Mouse (Mus musculus): ENCODE measurements around the gene Muc1.
A peak's percentile ranks its signal among the peaks of the same experiment; 100 is the strongest.
"Not testable (repeated sequence)": the region's sequence is repeated elsewhere in the genome, so short reads cannot be mapped to it uniquely, and the experiment has no call there.

Muc1 gene

GRCm38 (mm10) chr3:89209731-89210130, 19.1 kb upstream of the Muc1 start:
- DNase-seq (ENCODE audit: low spot score), result no peak

DNA sequence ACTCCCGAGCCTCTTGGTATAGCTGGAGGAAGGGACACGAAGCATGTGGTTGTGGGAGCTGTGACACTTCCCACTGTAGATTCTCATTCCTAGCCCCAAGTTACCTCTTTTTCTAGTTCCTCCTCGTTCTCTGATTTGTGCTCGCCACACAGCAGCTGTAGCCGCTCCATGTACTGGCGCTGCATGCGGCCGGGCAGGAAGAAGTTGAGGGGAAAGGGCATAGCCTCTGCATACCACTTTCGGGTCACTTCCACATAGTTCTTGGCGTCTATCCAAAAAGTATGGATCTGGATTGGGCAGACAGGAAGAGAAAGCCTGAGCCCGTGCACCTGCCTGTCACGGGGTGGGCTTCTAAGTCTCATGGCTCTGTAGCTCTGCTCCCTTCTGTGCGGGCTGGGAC, 18.7 kb upstream of the Muc1 start:
- DNase-seq (ENCODE audit: low spot score), result peak; percentile 44

DNA sequence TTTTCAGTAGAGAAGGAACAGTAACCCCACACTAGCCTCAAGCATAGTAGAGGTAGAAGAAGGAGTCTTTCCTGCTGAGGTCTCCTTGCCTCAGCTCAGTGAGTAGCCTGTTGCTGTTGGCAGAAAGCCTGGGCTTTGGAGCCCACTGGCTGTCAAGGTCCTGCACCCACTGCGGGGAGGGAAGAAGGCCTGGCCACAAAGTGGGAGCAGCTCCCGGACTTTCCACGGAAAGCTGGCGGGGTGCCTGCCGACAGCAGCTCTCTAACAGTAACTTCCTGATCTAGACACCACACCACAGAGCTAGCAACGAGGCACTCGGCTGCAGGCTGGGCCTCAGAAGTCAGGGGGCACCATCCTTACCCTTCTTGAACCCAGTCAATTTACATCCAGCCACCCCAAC, 18.1 kb upstream of the Muc1 start:
- DNase-seq (ENCODE audit: low spot score), result peak; percentile 27

- DNase-seq (ENCODE audit: low spot score), result peak; percentile 97
Observed at GRCm38 (mm10) chr3:89213803-89214530, 14.9 kb upstream of the Muc1 start.

DNA sequence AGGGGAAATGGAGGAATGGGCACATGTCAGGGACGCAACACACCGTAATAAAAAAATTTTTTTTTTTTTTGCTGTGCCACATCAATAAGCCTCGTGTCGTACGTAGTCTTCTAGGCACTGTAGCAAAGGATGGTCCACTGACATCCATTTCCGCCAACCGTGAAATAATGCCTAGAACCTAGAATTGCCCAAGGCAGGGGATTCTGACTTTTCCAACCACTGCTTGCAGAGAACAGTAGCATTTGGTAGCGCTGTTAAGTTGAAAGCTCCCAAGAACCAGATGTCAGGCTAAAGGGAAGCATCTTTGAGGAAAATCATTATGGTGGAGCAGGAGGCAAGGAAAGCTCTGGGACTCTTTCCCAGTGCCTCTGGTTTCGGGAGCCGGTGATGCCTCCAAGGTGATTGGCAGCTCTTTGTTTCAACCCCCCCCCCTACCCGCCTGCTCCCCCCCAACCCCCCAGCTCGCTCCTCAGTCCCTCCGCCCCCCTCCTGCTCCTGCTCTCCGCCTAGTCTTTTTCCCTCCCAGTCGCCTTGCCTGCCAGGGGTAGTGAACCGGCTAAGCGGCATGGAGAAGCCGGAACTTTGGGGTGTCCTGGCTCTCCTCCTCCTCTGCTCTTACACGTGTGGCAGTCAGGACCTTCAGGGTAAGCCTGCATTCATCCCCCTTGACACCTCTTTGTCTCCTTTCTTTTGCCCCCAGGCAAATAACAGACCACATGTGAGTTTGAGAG, 14.0 kb upstream of the Muc1 start, which contains the start of gene Thbs3:
Gene Thbs3 (plus strand): TSS at position 500 of the 731 bp plus-strand sequence.
- peak; percentile 61 for DNase-seq (ENCODE audit: low spot score)

DNA sequence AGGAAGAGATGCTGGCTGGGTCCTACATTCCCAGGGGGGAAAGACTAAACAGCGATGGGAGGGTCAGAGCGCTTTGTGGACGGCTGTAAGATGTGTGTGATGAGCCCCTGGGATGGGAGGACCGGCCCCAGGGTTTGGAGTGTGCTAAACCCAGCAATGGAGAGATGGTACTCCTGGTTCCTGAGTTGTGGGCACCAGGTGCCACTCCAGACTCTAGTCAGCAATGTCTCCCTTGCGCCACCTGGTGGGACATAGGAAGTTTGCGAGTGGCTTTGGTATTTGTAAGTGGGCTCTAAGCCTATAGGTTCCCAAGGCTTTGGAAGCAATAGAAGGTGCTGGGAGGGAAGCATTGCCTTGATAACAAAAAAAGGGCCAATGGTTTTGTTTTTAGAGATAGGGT, 13.0 kb upstream of the Muc1 start:
- DNase-seq (ENCODE audit: low spot score), result peak; percentile 95

- not testable (repeated sequence) for DNase-seq (ENCODE audit: low spot score)
Observed at GRCm38 (mm10) chr3:89216407-89216806, 12.4 kb upstream of the Muc1 start.

DNA sequence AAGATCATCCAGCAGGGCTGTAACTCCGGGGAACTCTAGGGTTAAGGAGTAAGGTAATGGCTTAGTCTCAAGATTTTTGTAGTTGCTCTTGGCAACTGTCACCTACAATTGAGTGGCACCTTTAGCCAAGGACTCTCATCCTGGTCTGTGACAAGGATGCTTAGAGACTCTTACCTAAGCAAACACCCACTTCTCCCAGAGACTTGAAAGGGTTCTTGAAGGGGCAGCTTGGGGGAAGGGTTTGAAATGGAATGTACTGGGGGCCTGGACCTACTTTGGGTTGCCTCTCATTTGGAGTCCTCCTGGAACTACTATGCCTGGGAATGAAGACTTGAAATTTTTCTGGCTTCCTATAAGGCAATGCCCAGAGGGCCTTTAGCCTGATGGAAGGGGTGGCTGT, 10.6 kb upstream of the Muc1 start:
- DNase-seq (ENCODE audit: low spot score), result no peak

- no peak for DNase-seq (ENCODE audit: low spot score)
Observed at GRCm38 (mm10) chr3:89219546-89219945, 9.3 kb upstream of the Muc1 start.

DNA sequence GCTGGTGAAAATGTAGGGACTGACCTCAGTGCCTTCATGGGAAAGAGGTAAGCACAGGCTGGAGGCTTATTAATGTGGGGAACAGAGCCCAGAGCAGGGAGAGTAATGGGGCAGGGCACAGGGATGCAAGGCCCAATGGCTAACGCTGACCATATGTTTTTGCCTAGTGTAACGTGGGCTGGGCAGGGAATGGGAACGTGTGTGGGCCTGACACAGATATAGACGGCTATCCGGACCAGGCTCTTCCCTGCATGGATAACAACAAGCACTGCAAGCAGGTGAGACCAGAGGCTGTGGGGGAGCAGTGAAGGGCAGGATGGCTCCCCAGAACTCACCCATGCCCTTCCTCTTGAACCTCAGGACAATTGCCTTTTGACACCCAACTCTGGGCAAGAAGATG, 7.7 kb upstream of the Muc1 start:
- no peak for DNase-seq (ENCODE audit: low spot score)

- DNase-seq (ENCODE audit: low spot score), result no peak
Observed at GRCm38 (mm10) chr3:89224796-89225195, 4.1 kb upstream of the Muc1 start.

- DNase-seq (ENCODE audit: low spot score), result no peak
Observed at GRCm38 (mm10) chr3:89225321-89225815, 3.5 kb upstream of the Muc1 start.

DNA sequence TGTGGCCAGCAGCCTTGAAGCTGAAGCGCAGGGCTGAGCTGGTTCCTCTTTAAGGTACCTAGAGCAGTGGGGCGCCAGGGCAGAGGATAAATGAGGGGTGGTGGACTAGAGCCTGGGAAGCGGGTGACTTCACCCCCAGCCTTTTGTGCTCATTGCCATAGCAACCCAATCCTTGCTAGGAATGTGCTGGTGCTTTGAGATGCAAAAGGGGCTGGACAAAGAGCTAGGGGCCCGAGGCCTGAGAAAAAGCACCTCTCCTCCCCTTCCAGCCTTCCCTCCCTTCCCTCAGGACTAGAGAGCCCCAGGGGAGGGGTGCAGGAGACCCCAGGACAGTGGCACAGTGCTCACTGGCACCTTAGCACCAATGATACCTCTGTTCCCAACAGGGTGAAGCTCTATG, 2.9 kb upstream of the Muc1 start:
- DNase-seq (ENCODE audit: low spot score), result no peak

DNA sequence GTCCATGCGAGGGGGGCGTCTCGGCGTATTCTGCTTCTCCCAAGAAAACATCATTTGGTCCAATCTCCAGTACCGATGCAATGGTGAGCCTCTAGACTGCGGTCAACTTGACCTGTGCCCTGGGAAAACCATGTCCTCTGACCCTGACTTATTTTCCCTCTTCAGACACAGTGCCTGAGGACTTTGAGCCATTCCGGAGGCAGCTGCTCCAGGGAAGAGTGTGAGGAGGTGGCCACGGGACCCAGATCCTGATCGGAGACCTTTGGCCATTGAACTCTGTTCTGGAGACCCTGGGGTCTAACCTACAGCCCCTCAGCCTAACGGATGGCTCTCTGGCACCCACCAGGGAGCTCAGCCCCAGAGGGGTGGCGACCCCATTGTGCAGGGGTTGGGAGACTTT, 2.5 kb upstream of the Muc1 start:
- no peak for DNase-seq (ENCODE audit: low spot score)

DNA sequence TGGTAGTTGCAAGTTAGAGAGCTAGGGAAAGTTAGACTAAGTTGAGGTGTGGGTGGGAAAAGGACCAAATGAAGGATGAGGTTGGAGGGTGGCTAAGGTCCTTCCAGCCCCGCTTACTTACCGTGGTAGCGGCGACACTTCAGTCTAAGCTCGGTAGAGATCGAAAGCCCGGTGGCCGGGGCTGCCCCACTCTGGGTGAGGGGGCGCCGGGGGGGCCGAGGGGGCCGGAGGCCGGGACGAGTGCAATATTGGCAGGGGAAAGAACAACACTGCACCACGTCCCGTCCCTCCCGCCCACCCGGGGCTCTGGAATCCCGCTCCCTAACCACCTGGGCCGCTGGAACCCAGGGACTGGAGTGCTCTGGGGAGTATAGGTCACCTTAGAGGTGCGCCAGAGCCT, 2.0 kb upstream of the Muc1 start, which contains the start of gene Mtx1:
Gene Mtx1 (minus strand): TSS at position 189 of the 400 bp plus-strand sequence.
- DNase-seq (ENCODE audit: low spot score), result no peak

DNA sequence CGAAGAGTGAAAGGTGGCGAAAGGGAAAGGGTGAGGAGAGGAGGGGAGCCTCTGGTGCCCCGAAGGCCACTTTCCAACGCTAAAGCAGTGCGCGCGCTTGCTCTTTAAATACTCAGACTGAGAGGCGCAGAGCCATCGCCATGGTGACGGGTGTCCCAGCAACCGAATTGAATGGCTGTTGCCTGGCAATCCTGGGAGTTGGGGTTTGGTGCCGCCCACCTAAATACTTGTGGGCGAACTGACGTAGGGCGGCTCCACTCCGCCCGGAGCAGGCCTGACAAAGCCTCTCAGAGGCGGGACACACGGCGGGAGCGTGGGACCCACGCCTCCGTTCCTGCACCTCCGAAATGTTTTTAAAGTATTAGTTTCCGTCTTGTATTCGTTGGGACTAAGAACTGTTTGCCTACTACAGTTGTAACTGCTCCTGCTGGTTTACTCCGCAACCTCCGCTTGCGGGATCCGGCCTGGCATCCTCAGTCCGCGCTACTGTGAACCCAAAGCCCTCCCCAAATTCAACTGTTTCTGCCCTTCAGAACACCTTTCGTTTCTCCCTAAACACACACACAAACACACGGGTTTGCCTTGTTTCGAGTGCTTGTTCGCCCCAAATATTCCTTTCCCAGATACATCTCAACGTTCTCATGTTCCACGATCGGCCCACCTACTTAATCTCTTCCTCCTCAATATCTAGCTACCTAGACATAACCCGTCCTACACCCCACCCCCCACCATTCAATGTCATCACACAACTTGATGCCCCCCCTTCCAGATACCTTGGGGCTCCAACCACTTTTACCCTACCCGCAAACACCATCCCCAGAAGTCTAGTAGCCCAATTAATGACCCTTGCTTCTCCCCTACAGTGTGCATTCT, 1.3 kb upstream of the Muc1 start:
- DNase-seq (ENCODE audit: low spot score), result peak; percentile 91

DNA sequence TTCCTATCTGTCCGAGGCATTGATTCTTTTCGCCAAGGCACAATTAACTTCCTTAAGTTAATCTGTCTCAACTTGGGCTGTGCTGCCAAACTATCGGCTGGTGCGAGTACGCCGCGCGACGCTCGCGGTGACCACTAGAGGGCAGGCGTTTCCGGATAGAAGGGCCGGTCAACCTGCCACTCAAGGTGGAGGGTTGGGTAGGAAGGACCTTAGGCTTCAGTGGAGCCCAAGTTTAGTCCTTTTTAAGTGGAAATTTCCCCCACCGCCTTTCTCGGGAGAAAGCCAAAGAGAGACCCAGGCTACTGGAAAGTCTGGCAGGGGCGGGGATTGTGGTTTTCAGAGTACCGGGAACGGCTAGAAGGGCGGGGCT, 692 bp upstream of the Muc1 start:
- peak; percentile 91 for DNase-seq (ENCODE audit: low spot score)

DNA sequence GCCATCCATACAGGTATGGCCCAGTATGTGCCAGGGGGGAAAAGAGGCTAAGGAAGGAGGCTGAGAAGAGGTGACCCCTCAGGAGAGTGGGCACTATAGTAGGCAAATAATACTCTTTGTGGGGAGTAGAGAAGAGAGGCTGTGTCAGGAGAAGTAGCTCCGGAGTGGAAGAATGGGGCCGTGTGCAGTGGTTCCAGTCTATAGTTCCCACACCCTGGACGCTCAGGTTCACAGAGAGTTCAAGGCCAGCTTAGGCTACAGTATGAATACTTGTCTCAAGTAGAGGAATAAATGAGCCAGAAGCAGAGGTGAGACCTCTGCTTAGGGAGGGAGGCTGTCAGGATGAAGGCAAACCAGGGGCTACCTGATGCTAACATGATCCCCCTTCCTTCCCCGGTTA, 419 bp downstream of the Muc1 start:
- no peak for DNase-seq (ENCODE audit: low spot score)

- no peak for DNase-seq (ENCODE audit: low spot score)
Observed at GRCm38 (mm10) chr3:89230561-89230960, 1.7 kb downstream of the Muc1 start.

DNA sequence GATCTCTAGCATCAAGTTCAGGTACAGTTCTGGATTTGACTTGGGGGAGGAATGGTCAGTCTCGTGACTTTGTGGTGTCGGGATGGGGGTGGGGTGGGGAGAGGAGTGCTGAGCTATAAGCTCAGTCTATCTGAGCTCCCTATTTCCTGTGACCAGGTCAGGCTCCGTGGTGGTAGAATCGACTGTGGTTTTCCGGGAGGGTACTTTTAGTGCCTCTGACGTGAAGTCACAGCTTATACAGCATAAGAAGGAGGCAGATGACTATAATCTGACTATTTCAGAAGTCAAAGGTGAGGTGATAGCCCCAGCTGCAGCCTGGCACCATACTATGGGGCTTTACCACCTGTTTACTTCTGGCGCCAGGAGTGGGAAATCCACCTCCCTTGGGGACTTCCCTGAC, 2.5 kb downstream of the Muc1 start:
- no peak for DNase-seq (ENCODE audit: low spot score)

- no peak for DNase-seq (ENCODE audit: low spot score)
Observed at GRCm38 (mm10) chr3:89231772-89232275, 3.0 kb downstream of the Muc1 start.

DNA sequence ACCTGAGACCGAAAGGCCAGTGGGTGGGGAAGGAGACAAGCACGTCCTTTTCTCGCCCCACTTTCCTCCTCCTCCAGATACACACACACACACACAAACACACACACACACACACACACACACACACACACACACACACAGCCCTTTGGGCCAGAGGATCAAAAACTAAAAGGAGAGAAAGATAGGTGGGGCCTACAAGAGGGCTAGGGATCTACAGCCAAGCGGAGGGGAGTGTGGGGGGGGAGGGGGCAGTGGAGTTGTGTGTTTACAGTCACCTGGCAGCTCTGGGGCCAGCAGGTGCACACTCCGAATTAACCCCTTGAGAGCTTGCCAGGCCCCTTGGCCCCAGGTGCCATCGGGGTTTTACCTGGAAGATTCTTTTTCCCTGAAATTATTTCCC, 3.8 kb downstream of the Muc1 start:
- no peak for DNase-seq (ENCODE audit: low spot score)

Data from MN1 (cell line).